Mouse (Mus musculus) cerebellum, adult 11-12 months (tissue): ENCODE data around the gene Olfr504.
"Not testable (repeated sequence)": the region's sequence is repeated elsewhere in the genome, so short reads cannot be mapped to it uniquely, and the experiment has no call there.

ENCODE experiments used
- DNase-seq: peaks from one replicate; pipeline ENCODE4 v3.0.0; 2022

Olfr504 gene

GRCm38 (mm10) chr7:108565693-108566092, at the start of gene Olfr504:
TSS of gene Olfr504 (minus strand) at chr7:108565793.
- no peak for DNase-seq

DNA sequence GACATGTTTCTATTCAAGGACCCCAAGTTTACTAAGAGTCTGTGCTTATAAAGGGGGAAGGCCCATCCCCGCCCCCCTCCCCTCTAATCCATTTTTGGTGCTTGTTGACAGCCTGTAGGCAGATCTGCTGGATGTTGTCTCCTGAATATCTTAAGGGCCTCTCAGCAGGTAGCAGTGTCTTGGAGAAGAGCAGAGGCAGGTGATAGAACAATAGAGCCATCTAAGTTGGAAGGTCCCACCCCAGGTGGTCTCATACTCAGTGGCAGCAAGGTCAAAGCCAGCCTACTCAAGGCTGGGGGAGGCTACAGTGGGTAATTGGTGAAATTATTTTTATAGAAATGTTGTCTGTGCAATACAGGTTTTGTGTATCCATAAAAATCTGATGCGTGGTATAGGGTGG, 48.5 kb upstream of the Olfr504 start:
- no peak for DNase-seq

DNA sequence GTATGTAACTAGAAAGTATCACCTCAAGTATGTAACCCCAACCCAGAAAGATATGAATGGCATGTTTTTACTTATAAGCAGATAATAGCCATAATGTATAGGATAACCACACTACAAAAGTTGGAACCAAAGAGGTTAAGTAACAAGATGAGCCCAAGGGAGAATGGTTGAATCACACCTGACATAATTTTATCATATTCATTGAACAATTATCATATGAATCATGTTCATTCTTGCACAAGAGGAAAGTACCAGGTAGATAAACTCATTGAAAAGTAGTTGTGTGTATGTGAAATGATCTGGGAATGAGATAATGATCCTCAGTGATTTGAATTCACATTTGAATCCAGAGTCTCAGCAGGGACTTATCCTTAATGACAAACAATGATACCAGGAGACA, 44.9 kb upstream of the Olfr504 start, which contains the start of gene Olfr506:
Gene Olfr506 (plus strand): TSS at position 301 of the 400 bp plus-strand sequence.
- no peak for DNase-seq

- not testable (repeated sequence) for DNase-seq
Measured at GRCm38 (mm10) chr7:108601916-108602315, 36.3 kb upstream of the Olfr504 start.

DNA sequence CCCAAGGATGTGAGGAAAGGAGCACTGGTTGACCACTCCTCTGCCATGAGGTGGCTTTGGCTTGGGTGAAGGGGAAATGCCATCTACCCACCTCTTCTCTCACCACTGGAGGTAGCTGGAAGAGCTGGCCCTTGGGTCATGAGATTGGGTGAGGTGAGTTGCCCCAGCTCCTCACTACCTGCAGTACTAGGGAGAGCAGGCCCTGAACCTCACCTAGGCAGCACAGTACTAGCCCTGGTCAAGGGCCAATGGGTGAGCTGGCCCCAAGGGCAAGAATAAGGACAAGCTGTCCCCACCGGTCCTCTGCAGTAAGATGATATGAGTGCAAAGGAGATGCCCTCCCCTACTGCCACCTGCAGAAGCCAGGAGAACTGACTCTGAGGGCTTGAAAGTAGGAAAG, 24.2 kb upstream of the Olfr504 start:
- DNase-seq = no peak

- not testable (repeated sequence) for DNase-seq
Measured at GRCm38 (mm10) chr7:108544227-108544626, 21.4 kb downstream of the Olfr504 start, which contains the start of gene Olfr503. TSS of gene Olfr503 (plus strand) at chr7:108544527.

DNA sequence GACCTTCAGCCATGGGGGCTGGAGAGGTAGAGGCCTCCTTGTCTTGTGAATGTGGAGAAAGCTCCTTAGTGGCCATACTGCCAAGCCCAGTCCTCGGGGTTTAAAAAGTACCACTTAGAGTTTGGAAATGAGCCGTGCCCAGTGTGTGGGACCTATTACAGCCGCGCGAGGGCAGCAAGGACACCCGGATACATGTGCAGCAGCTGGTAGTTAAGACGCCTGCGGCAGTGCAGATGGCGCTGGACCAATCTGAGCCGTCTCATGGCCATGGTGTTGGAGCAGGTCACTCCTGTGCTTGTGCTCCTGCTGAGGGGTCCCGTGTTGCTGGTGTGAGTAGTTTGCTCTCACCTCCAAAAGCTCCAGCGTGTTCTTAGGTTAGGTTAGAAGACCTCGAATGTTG, 23.2 kb downstream of the Olfr504 start:
- no peak for DNase-seq

DNA sequence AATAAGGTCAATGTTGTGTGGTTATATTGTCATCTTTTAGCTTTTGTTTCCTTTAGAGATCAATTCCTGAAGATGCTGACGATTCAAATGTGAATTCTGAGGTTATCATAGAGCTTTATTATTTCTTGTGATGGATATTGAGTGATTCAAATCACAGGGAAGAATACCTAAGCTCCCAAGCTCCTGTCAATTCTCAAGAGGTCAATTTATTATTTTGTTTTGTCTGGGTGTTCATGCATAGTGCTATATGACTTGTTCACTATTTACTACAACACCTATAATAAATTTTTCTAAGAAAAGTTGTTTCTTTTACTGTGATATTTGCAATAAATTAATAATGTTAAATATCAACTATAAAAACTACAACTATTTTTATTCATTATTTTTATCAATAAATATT, 40.6 kb downstream of the Olfr504 start, which contains the start of gene Olfr502:
Gene Olfr502 (minus strand): TSS at position 101 of the 400 bp plus-strand sequence.
- no peak for DNase-seq
